Mouse (Mus musculus) ES-E14 (cell line): Measurements from ENCODE around the gene Pdzd2. TPM values are rescaled to one million over a fixed set of nuclear protein-coding genes. Genes with fewer than 3 reads are reported as not detected.

Source experiments
- DNase-seq: peaks from one replicate; pipeline ENCODE4 v3.0.0-alpha.2; 2013; ENCODE audit warnings: low read depth, low spot score
- H3K27ac ChIP-seq: 2 replicates; pipeline ENCODE4 v1.5.1; 2012; ENCODE audit warnings: low read depth, mild to moderate bottlenecking, low read length, moderate library complexity, mixed read lengths; ENCODE audit not compliant: poor library complexity, insufficient read depth, severe bottlenecking
- H3K36me3 ChIP-seq: 2 replicates; pipeline ENCODE4 v1.6.1; 2012; ENCODE audit warnings: mild to moderate bottlenecking, low read length, moderate library complexity, mixed read lengths; ENCODE audit not compliant: control insufficient read depth, poor library complexity, insufficient read depth, severe bottlenecking
- H3K4me1 ChIP-seq, 2 experiments: fragments of 150-350 bp in 1 of 2; sonication (generic) in 1 of 2; 2 replicates each; pipeline ENCODE4 v1.6.1; 2012; ENCODE audit warnings: low read length in 2 of 2, mild to moderate bottlenecking in 1 of 2, mixed read lengths in 1 of 2; ENCODE audit not compliant: control insufficient read depth in 2 of 2, insufficient read depth in 2 of 2, poor library complexity in 1 of 2
- H3K4me3 ChIP-seq, 2 experiments: fragments of 150-350 bp in 1 of 2; sonication (generic) in 1 of 2; 2 replicates each; pipeline ENCODE4 v1.5.1; 2012; ENCODE audit warnings: low read length in 2 of 2, low read depth in 1 of 2, mild to moderate bottlenecking in 1 of 2, mixed read lengths in 1 of 2; ENCODE audit not compliant: insufficient read depth in 1 of 2, poor library complexity in 1 of 2, severe bottlenecking in 1 of 2
- H3K9ac ChIP-seq: 2 replicates; pipeline ENCODE4 v1.6.1; 2012; ENCODE audit warnings: low read depth, mild to moderate bottlenecking, low read length, mixed read lengths; ENCODE audit not compliant: poor library complexity, insufficient read depth, severe bottlenecking
- H3K9me3 ChIP-seq: fragments of 150-350 bp; sonication (generic); 2 replicates; pipeline ENCODE4 v1.6.1; 2012; ENCODE audit warnings: low read depth, mild to moderate bottlenecking, low read length; ENCODE audit not compliant: control insufficient read depth, insufficient read depth
- CHD2 ChIP-seq: IDR thresholded peaks from 2 replicates; pipeline ENCODE4 v1.6.1; 2014; ENCODE audit warnings: mild to moderate bottlenecking, low read depth, low read length, inconsistent platforms
- HCFC1 ChIP-seq: IDR thresholded peaks from 2 replicates; pipeline ENCODE4 v1.6.1; 2012; ENCODE audit warnings: low read length, inconsistent platforms, borderline replicate concordance; ENCODE audit not compliant: insufficient read depth
- MAFK ChIP-seq: IDR thresholded peaks from 2 replicates; pipeline ENCODE4 v1.6.1; 2014; ENCODE audit warnings: mild to moderate bottlenecking, low read depth, low read length, inconsistent platforms; ENCODE audit not compliant: insufficient read depth
- ZC3H11A ChIP-seq: IDR thresholded peaks from 2 replicates; pipeline ENCODE4 v1.6.1; 2012; ENCODE audit warnings: low read depth, mild to moderate bottlenecking, inconsistent platforms, low read length, borderline replicate concordance
- ZNF384 ChIP-seq: IDR thresholded peaks from 2 replicates; pipeline ENCODE4 v1.6.1; 2012; ENCODE audit warnings: low read depth, low read length, inconsistent platforms
- in situ Hi-C, 2 experiments: fragments of 600-800 bp; cut with MboI; formaldehyde crosslinking; loops; one replicate each; pipeline ENCODE4 v1.15.1; 2025; ENCODE audit warnings: low sequenced_read_pairs in 2 of 2, inconsistent platforms in 1 of 2; ENCODE audit not compliant: unreplicated experiment in 2 of 2
- total RNA-seq: library from RNA; depleted of rRNA; stranded (reverse); fragments of 300-350 nt; gene quantifications from 2 replicates; pipeline ENCODE4 v1.2.3, GENCODE M21; 2012

Pdzd2 gene
- total RNA-seq, 1 experiment: 6.3 TPM

GRCm38 (mm10) chr15:12560505-12560904 lies 179.2 kb downstream of the Pdzd2 start:
- in situ Hi-C loops: no loop called here
- Histone ChIP-seq H3K9ac (no peak overlapping the region), H3K9me3 (no peaks in the 10 kb centered on the region), H3K27ac (no peak overlapping the region), H3K4me3 (no peak overlapping the region), H3K4me1 (no peaks in the 10 kb centered on the region), H3K36me3 (no peaks in the 10 kb centered on the region)
- TF ChIP-seq ZC3H11A: no peak
- no peak for TF ChIP-seq MAFK
- no peak for TF ChIP-seq CHD2
- no peak for TF ChIP-seq HCFC1
- TF ChIP-seq ZNF384: no peak
- DNase-seq: no peak

GRCm38 (mm10) chr15:12557663-12558436 lies 181.9 kb downstream of the Pdzd2 start:
- no peaks in the 10 kb centered on the region for H3K4me1 ChIP-seq
- no peak for DNase-seq
- H3K27ac ChIP-seq: no peak overlapping the region
- in situ Hi-C loops: no loop called here
- no peak overlapping the region for H3K9ac ChIP-seq
- TF ChIP-seq ZC3H11A (no peak), CHD2 (no peak), HCFC1 (no peak), ZNF384 (no peak), MAFK (no peak)
- no peak overlapping the region for H3K4me3 ChIP-seq
- no peaks in the 10 kb centered on the region for H3K9me3 ChIP-seq
- no peaks in the 10 kb centered on the region for H3K36me3 ChIP-seq

GRCm38 (mm10) chr15:12553211-12553610 lies 186.5 kb downstream of the Pdzd2 start:
- in situ Hi-C loops: no loop called here
- DNase-seq: no peak
- Histone ChIP-seq H3K36me3 (no peaks in the 10 kb centered on the region), H3K9me3 (no peaks in the 10 kb centered on the region), H3K9ac (no peak overlapping the region), H3K4me1 (no peaks in the 10 kb centered on the region; a peak in 2 of 4 replicates), H3K27ac (no peak overlapping the region), H3K4me3 (no peak overlapping the region)
- TF ChIP-seq HCFC1: no peak
- TF ChIP-seq CHD2: no peak
- no peak for TF ChIP-seq MAFK
- TF ChIP-seq ZNF384: no peak
- no peak for TF ChIP-seq ZC3H11A

GRCm38 (mm10) chr15:12550919-12551318 lies 188.8 kb downstream of the Pdzd2 start:
- DNase-seq: no peak
- Histone ChIP-seq H3K9ac (no peak overlapping the region), H3K9me3 (no peaks in the 10 kb centered on the region), H3K36me3 (no peaks in the 10 kb centered on the region), H3K4me3 (no peak overlapping the region), H3K4me1 (peaks cover 0 to 8% of the 10 kb centered on the region in 2 experiments; a peak in 2 of 4 replicates), H3K27ac (no peak overlapping the region)
- in situ Hi-C loops: no loop called here
- TF ChIP-seq CHD2: no peak
- TF ChIP-seq MAFK: no peak
- TF ChIP-seq ZC3H11A: no peak
- no peak for TF ChIP-seq ZNF384
- no peak for TF ChIP-seq HCFC1

GRCm38 (mm10) chr15:12550376-12550775 lies 189.3 kb downstream of the Pdzd2 start:
- H3K27ac ChIP-seq: peak overlapping the region; percentile 67; the same call in 1 of the 2 replicates
- TF ChIP-seq ZNF384 (no peak), MAFK (no peak), HCFC1 (no peak), CHD2 (no peak), ZC3H11A (no peak)

More at GRCm38 (mm10) chr15:12550376-12550775, 189.3 kb downstream of the Pdzd2 start:
- Histone ChIP-seq H3K9me3 (no peaks in the 10 kb centered on the region), H3K9ac (no peak overlapping the region), H3K36me3 (no peaks in the 10 kb centered on the region), H3K4me1 (peaks cover 0 to 11% of the 10 kb centered on the region in 2 experiments; a peak in 2 of 4 replicates), H3K4me3 (peak overlapping the region in 1 of 2 experiments; percentile 61; a peak in 1 of 4 replicates)
- in situ Hi-C loops: no loop called here
- DNase-seq: peak; percentile 17
